Mouse (Mus musculus) heart, embryonic 16.5 days (tissue): ENCODE measurements at regions not wholly inside any gene's neighbourhood (a gene's known extent, or its start where the extent isn't known, plus 50 kb on each side); places are given as distances from the start of the nearest gene placed in this dataset.

Experiments used
- ATAC-seq: fragments of 200-750 bp; cut with Nextera tagmentation; replicated peaks from 2 replicates; pipeline ENCODE4 v1.8.0; 2017; ENCODE audit warnings: moderate number of reproducible peaks; ENCODE audit not compliant: insufficient read depth, low FRiP score; ENCODE audit errors: extremely low read depth
- H3K27ac ChIP-seq: fragments of 300-500 bp; sonication (generic); 2 replicates; pipeline ENCODE4 v1.5.1; 2014; ENCODE audit warnings: mild to moderate bottlenecking, low read length, control low read depth, moderate library complexity
- H3K27me3 ChIP-seq: fragments of 300-500 bp; sonication (generic); 2 replicates; pipeline ENCODE4 v1.6.1; 2014; ENCODE audit warnings: low read length, mixed read lengths; ENCODE audit not compliant: control insufficient read depth, insufficient read depth
- H3K36me3 ChIP-seq: fragments of 300-500 bp; sonication (generic); 2 replicates; pipeline ENCODE4 v1.6.1; 2014; ENCODE audit not compliant: control insufficient read depth, insufficient read depth
- H3K4me1 ChIP-seq: fragments of 300-500 bp; sonication (generic); 2 replicates; pipeline ENCODE4 v1.6.1; 2014; ENCODE audit warnings: low read length, mixed read lengths; ENCODE audit not compliant: control insufficient read depth, insufficient read depth
- H3K4me2 ChIP-seq: fragments of 300-500 bp; sonication (generic); 2 replicates; pipeline ENCODE4 v1.6.1; 2014; ENCODE audit warnings: low read depth, mild to moderate bottlenecking, control low read depth, low read length
- H3K4me3 ChIP-seq: fragments of 300-500 bp; sonication (generic); 2 replicates; pipeline ENCODE4 v1.5.1; 2014; ENCODE audit warnings: mild to moderate bottlenecking, control low read depth, low read length
- H3K9ac ChIP-seq: fragments of 300-500 bp; sonication (generic); 2 replicates; pipeline ENCODE4 v1.6.1; 2014; ENCODE audit warnings: low read length, control low read depth
- H3K9me3 ChIP-seq: fragments of 300-500 bp; sonication (generic); replicated peaks from 2 replicates; pipeline ENCODE4 v1.6.1; 2016; ENCODE audit warnings: low read length; ENCODE audit not compliant: control insufficient read depth
- WGBS: fragments of 180-500 bp; shearing (Covaris S2); extraction: QIAGEN DNeasy Blood & Tissue Kit; methylation state at CpG from one replicate; pipeline ENCODE4 v1.1.7; 2014; 5-methylcytosine and 5-hydroxymethylcytosine counted together

DNA sequence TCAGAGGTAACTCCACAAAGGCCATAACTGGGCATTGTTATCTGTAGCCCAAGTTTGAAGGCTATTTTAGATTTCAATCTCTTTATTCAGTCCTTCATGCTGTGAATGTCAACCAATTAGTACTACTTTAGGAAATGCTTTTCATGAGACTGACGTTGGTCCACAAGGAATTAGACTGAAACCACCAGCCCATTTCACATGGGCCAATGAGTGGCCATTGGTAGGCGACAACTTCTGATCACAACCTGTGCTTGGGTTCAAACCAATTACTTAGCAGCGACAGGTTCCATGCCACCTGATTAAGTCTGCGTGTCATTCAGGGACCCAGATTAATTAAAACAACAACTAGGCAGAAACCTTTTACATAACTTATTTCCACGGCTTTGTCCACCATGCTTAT lies 126.9 kb upstream of the Tenm3 start:
- WGBS: 85% methylated on average over 5 of the region's 5 CpGs
- H3K27me3 ChIP-seq: no peaks in the 10 kb centered on the region
- no peak for ATAC-seq
- H3K4me1 ChIP-seq: no peaks in the 10 kb centered on the region
- H3K36me3 ChIP-seq: no peaks in the 10 kb centered on the region
- no peak overlapping the region for H3K9ac ChIP-seq
- H3K27ac ChIP-seq: no peak overlapping the region
- H3K9me3 ChIP-seq: no peaks in the 10 kb centered on the region
- H3K4me3 ChIP-seq: no peak overlapping the region
- no peak overlapping the region for H3K4me2 ChIP-seq

- no peak overlapping the region for H3K4me2 ChIP-seq
- ATAC-seq: no peak
- no peaks in the 10 kb centered on the region for H3K27me3 ChIP-seq
- H3K27ac ChIP-seq: no peak overlapping the region
- no peaks in the 10 kb centered on the region for H3K4me1 ChIP-seq
- no peaks in the 10 kb centered on the region for H3K9me3 ChIP-seq
- WGBS: 57% methylated on average over 1 of the region's 1 CpGs
- H3K9ac ChIP-seq: no peak overlapping the region
- no peak overlapping the region for H3K4me3 ChIP-seq
- no peaks in the 10 kb centered on the region for H3K36me3 ChIP-seq
These were observed 121.2 kb upstream of the Tenm3 start for GRCm38 (mm10) chr8:48964929-48965328.

GRCm38 (mm10) chr8:48957614-48958013 lies 113.9 kb upstream of the Tenm3 start:
- no peak for ATAC-seq
- H3K4me1 ChIP-seq: no peaks in the 10 kb centered on the region
- no peak overlapping the region for H3K4me3 ChIP-seq
- H3K27me3 ChIP-seq: no peaks in the 10 kb centered on the region
- H3K9me3 ChIP-seq: no peaks in the 10 kb centered on the region
- H3K36me3 ChIP-seq: no peaks in the 10 kb centered on the region
- no peak overlapping the region for H3K27ac ChIP-seq
- no peak overlapping the region for H3K9ac ChIP-seq
- WGBS: 78% methylated on average over 5 of the region's 5 CpGs
- no peak overlapping the region for H3K4me2 ChIP-seq

DNA sequence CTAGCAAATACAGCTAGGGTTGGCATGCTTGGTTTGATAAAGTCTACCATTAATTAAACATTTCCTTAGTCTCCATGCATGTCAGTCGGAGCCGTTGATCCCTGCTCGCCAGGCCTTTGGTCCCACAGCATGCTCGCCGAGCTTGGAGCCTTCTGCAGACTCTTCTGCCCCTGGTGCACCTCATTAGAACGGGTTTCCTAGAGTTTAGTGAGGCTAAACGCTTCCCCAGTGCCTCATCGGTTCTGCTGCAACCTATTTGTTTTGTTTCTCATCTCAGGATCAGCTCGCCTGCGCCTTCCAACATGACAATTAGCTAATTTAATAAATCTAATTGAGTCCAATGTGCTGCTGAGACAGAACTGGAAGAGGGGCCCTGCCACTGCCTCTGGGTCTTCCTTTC lies 107.7 kb upstream of the Tenm3 start:
- no peak overlapping the region for H3K27ac ChIP-seq
- no peaks in the 10 kb centered on the region for H3K4me1 ChIP-seq
- H3K36me3 ChIP-seq: no peaks in the 10 kb centered on the region
- no peaks in the 10 kb centered on the region for H3K27me3 ChIP-seq
- H3K9ac ChIP-seq: no peak overlapping the region
- 89% methylated on average over 10 of the region's 10 CpGs for WGBS
- no peaks in the 10 kb centered on the region for H3K9me3 ChIP-seq
- ATAC-seq: no peak
- no peak overlapping the region for H3K4me2 ChIP-seq
- no peak overlapping the region for H3K4me3 ChIP-seq

GRCm38 (mm10) chr8:48944177-48944576 lies 100.4 kb upstream of the Tenm3 start:
- Histone ChIP-seq H3K4me2 (no peak overlapping the region), H3K4me1 (no peaks in the 10 kb centered on the region), H3K9ac (no peak overlapping the region), H3K9me3 (no peaks in the 10 kb centered on the region), H3K27ac (no peak overlapping the region), H3K4me3 (no peak overlapping the region), H3K36me3 (no peaks in the 10 kb centered on the region), H3K27me3 (no peaks in the 10 kb centered on the region)
- 70% methylated on average over 1 of the region's 1 CpGs for WGBS
- no peak for ATAC-seq

GRCm38 (mm10) chr8:48937144-48937543 lies 93.4 kb upstream of the Tenm3 start:
- no peak overlapping the region for H3K4me3 ChIP-seq
- H3K27ac ChIP-seq: no peak overlapping the region
- no peak overlapping the region for H3K9ac ChIP-seq
- H3K9me3 ChIP-seq: no peaks in the 10 kb centered on the region
- no peaks in the 10 kb centered on the region for H3K36me3 ChIP-seq
- H3K4me2 ChIP-seq: no peak overlapping the region
- no peaks in the 10 kb centered on the region for H3K27me3 ChIP-seq
- ATAC-seq: no peak
- 78% methylated on average over 3 of the region's 3 CpGs for WGBS
- no peaks in the 10 kb centered on the region for H3K4me1 ChIP-seq

- 77% methylated on average over 11 of the region's 11 CpGs for WGBS
- H3K9me3 ChIP-seq: no peaks in the 10 kb centered on the region
- H3K4me1 ChIP-seq: no peaks in the 10 kb centered on the region
- H3K4me3 ChIP-seq: no peak overlapping the region
- no peaks in the 10 kb centered on the region for H3K27me3 ChIP-seq
- H3K27ac ChIP-seq: no peak overlapping the region
- no peaks in the 10 kb centered on the region for H3K36me3 ChIP-seq
- H3K4me2 ChIP-seq: no peak overlapping the region
- no peak overlapping the region for H3K9ac ChIP-seq
- ATAC-seq: no peak
These were observed 83.4 kb upstream of the Tenm3 start for GRCm38 (mm10) chr8:48927135-48927534.

DNA sequence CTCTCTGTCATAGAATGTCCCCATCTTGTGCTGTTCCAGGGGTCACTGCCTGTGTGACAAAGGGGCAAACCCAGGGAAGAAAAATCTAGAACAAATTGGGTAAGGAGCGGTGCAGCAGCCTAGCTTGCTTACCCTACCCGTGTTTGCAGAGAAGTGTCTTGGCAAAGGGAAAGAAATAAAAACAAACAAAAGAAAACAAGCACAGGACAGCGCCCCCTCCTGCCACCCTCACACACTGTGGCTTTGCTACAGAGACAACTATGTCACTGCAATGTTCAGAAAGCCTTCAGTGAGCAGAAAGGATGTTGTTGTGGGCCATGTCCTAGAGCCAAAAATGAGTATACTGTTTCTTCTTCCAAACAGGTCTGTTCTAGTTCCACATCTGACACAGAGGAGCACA lies 71.5 kb upstream of the Tenm3 start:
- Histone ChIP-seq H3K27me3 (no peaks in the 10 kb centered on the region), H3K36me3 (no peaks in the 10 kb centered on the region), H3K4me3 (no peak overlapping the region), H3K9me3 (no peaks in the 10 kb centered on the region), H3K27ac (no peak overlapping the region), H3K4me2 (no peak overlapping the region), H3K4me1 (no peaks in the 10 kb centered on the region), H3K9ac (no peak overlapping the region)
- no peak for ATAC-seq
- 54% methylated on average over 3 of the region's 3 CpGs for WGBS

DNA sequence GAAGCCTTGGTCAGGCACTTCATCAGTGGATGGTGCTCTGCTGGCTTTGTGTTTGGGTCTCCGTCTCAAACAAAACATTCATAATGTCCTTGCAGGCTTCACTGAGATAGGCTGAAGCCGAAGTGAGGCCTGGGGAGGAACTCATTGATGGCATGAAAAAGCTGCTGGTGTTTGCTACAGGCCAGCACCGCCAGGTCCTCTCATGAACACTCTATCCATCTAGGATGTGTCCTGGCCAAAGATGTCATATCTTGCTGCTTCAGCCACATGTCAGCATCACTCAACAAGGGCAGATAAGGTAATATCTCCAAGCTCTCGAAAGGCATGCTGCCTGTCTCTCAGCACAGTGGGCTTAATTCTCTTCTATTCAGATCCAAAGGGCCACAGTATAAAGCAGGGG lies 69.1 kb upstream of the Tenm3 start:
- H3K4me3 ChIP-seq: no peak overlapping the region
- ATAC-seq: peak; percentile 23; the same call in 1 of the 2 replicates
- no peaks in the 10 kb centered on the region for H3K27me3 ChIP-seq
- H3K9ac ChIP-seq: no peak overlapping the region
- no peak overlapping the region for H3K4me2 ChIP-seq
- H3K4me1 ChIP-seq: no peaks in the 10 kb centered on the region
- WGBS: 21% methylated on average over 4 of the region's 4 CpGs
- no peaks in the 10 kb centered on the region for H3K9me3 ChIP-seq
- no peaks in the 10 kb centered on the region for H3K36me3 ChIP-seq
- no peak overlapping the region for H3K27ac ChIP-seq
